Mouse (Mus musculus) CH12.LX (cell line): ENCODE measurements around the gene Pus7l.

ENCODE experiments used
- CTCF ChIP-seq, 2 experiments: IDR thresholded peaks in 1 of 2; conservative IDR thresholded peaks in 1 of 2; 2 replicates each; pipeline ENCODE4 v1.5.1; 2011 to 2012; ENCODE audit warnings: low read depth in 2 of 2, low read length in 2 of 2, improper control_type of control experiment in 1 of 2, inconsistent platforms in 1 of 2, mild to moderate bottlenecking in 1 of 2, moderate library complexity in 1 of 2
- JUND ChIP-seq: conservative IDR thresholded peaks from 2 replicates; pipeline ENCODE4 v1.6.1; 2011; ENCODE audit warnings: low read depth, low read length, improper control_type of control experiment
- MAZ ChIP-seq: IDR thresholded peaks from 2 replicates; pipeline ENCODE4 v1.6.1; 2012; ENCODE audit warnings: low read depth, mild to moderate bottlenecking, inconsistent platforms, low read length, improper control_type of control experiment, moderate library complexity
- NELFE ChIP-seq: IDR thresholded peaks from 2 replicates; pipeline ENCODE4 v1.6.1; 2011; ENCODE audit warnings: low read depth, low read length, improper control_type of control experiment
- POLR2A ChIP-seq: IDR thresholded peaks from 2 replicates; pipeline ENCODE4 v1.6.1; 2011; ENCODE audit warnings: low read depth, mild to moderate bottlenecking, improper control_type of control experiment, low read length
- TCF12 ChIP-seq: IDR thresholded peaks from 2 replicates; pipeline ENCODE4 v1.6.1; 2014; ENCODE audit warnings: low read depth, mild to moderate bottlenecking, inconsistent platforms, low read length, improper control_type of control experiment
- ZC3H11A ChIP-seq: IDR thresholded peaks from 2 replicates; pipeline ENCODE4 v1.6.1; 2012; ENCODE audit warnings: low read depth, mild to moderate bottlenecking, inconsistent platforms, low read length, improper control_type of control experiment

DNA sequence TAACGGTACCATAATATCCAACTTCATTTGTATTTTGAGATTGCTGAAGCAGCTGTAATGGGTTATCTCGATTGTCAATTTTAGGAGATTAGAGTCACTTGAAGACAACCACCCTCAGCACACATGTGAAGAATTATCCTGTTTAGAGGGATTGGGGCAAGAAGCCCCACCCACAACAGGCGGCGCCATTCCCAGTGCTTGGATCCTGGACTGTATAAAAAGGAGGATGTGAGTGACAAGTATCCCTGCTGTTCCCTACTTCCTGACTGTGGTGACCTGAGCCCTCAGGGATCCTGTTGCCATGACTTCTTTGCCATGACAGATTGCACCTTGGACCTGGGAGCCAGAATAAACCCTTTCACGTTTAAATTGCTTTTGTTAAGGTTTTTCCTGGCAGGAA, 22.4 kb downstream of the Pus7l start:
- TF ChIP-seq POLR2A, result no peak
- no peak for TF ChIP-seq TCF12
- no peak for TF ChIP-seq CTCF (conservative IDR thresholded peaks at IDR 0.05 in 1 of 2, IDR thresholded peaks at IDR 0.05 in 1 of 2; ENCODE audit: low read depth in 2 of 2, low read length in 2 of 2)
- no peak for TF ChIP-seq NELFE
- TF ChIP-seq JUND, result no peak
- no peak for TF ChIP-seq ZC3H11A
- TF ChIP-seq MAZ, result no peak
